Mouse (Mus musculus) layer of hippocampus, adult 18-20 months (tissue): ENCODE results near the gene Sdhc. TPM values are rescaled to one million over a fixed set of nuclear protein-coding genes. Genes with fewer than 3 reads are reported as not detected.
"Not testable (repeated sequence)": the region's sequence is repeated elsewhere in the genome, so short reads cannot be mapped to it uniquely, and the experiment has no call there.

Experiments
- DNase-seq, 2 experiments: peaks; one replicate each; pipeline ENCODE4 v3.0.0; 2022; ENCODE audit warnings: low spot score in 2 of 2
- microRNA-seq, 2 experiments: library from miRNA; unstranded; fragments of <30 nt; microRNA quantifications; one replicate each; pipeline ENCODE4 v1.2.0; 2021
- total RNA-seq, 2 experiments: library from RNA; stranded (reverse); gene quantifications; 2 replicates each; pipeline ENCODE4 v1.2.3; 2021

Sdhc gene
- total RNA-seq, 2 experiments from 2014 or later: 181 to 187 TPM

DNA sequence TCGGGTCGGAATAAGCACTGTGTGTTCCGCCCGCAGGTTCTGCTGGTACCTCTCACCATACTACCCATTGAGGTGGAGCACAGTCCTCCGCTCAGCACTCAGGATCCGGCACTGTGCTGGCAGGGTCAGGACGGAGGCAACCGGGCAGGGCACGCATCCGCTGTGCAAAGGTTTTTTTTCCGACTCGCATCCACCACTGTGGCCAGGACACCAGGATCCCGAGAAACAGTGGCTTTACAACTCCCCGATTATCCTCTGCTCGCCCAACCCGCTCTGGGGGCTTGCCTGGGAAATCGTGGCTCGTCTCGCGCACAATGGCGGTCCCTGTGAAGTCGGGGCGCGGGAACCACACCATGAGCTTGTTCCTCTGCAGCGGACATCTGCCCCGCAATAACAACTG, 64.7 kb downstream of the Sdhc start:
- no peak for DNase-seq

DNA sequence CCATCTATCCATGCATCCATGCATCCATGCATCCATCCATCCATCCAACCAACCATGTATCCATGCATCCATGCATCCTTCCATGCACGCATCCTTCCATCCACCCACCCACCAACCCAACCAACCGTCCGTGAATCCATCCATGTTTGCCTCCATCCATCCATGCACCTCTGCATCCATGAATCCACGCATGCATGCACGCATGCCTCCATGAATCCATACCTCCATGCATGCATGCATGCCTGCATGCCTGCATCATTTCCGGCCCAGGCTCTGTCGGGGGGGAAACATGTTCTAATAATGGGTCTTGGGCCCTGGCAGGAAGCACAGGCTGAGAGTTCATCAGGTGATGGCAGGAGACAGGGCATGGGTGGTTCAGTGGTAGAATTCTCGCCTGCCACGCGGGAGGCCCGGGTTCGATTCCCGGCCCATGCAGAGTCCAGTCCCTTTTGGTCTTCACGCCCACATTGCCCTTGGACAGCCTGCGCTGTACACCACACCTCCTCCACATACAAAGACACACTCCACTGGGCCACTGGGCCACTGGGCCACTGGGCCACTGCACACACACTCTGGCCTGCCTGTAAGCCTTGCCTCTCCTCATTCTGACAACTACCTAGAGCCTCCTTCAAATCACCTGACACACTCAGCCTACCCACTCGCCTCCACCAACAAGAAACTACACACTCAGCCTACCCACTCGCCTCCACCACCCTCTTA, 68.7 kb downstream of the Sdhc start:
- DNase-seq: not testable (repeated sequence)

DNA sequence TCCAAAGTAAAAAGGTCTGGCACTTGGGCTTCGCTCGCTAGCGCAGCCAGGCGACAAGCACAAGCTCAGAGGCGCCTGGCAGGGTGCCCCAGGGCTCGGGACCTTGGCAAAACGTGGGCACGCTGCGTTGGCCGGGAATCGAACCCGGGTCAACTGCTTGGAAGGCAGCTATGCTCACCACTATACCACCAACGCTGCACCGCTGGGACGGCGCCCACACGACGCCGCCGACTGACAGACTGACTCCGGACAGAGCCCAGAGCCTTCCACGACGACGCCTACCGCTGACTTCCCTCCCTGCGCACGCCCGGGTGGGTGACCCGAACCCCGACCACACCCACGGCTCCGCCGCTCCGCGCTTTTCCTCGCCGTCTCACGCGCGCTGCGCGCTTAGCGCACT, 70.6 kb downstream of the Sdhc start:
- DNase-seq: not testable (repeated sequence)

DNA sequence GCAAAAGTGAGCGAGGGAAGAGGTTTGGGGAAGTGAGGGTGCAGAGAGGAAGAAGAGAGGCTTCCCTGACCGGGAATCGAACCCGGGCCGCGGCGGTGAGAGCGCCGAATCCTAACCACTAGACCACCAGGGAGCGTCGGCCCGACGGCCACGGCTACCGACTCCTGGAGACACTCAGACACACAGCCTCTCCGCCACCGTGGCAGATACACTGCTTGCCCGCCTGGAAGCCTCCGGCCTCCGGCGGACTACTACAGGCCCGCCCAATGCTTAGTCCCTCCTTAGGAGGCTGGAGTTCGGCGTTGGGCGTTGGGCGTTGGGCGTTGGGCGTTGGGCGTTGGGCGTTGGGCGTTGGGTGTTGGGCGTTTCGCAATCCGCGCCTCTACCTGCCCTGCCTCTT, 71.1 kb downstream of the Sdhc start:
- not testable (repeated sequence) for DNase-seq

DNA sequence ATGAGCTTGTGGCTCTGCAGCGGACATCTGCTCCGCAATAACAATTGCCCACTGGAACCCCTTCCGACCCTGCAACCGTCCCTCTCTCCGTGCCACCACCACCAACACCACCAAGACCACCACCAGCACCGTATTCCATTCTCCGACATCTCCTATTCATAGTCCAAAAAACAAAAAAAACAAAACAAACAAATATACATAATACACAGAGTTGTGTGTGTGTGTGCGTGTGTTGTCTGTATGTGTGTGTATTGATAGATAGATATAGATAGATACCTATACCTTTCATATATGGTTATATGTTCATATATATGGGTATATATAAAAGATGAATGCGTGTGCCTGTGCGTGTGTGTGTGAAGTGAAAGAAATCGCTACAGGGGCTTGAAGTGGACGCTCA, 72.0 kb downstream of the Sdhc start:
- DNase-seq: not testable (repeated sequence)

DNA sequence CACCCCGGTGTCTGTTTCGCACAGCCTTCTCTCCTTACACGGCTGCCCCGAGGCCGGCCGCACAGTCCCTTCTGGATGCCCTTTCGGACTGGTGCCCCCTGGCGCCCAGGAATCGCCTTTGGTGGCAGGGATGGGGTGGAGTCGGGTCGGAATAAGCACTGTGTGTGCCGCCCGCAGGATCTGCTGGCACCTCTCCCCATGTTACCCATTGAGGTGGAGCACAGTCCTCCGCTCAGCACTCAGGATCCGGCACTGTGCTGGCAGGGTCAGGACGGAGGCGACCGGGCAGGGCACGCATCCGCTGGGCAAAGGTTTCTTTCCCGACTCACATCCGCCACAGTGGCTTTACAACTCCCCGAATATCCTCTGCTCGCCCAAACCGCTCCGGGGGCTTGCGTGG, 72.4 kb downstream of the Sdhc start:
- not testable (repeated sequence) for DNase-seq

DNA sequence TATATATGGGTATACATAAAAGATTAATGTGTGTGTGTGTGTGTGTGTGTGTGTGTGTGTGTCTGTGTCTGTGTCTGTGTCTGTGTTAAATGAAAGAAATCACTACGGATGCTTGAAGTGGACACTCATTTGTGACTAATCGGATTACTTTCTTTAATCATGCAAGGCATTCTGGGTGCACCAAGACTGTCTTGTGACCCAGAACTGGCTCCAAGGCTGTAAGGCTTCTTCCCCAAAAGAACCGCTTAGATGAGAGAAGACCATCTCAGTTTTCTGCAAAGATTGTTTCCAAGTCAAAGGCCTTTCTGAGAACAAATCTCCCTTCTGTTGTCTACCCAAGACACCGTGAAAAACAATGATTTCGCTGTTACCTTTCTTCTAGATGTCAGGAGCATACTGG, 73.2 kb downstream of the Sdhc start:
- not testable (repeated sequence) for DNase-seq

Small RNA genes within 50 kb of the gene (microRNA-seq; reads per million reads assigned to microRNA genes)
- gene Gm27844: 0 reads per million in 2 experiments

Other genes starting within 250 kb of the Sdhc start
- gene Fcrlb, start 237.7 kb downstream of the Sdhc start, total RNA-seq: under 1 TPM; 0.25 to 0.33 TPM
- not detected for gene Fcrla, start 223.0 kb downstream of the Sdhc start, total RNA-seq
- 1 to 10 TPM; 4.0 to 4.4 TPM for gene Fcgr2b, start 174.1 kb downstream of the Sdhc start, total RNA-seq
- under 1 TPM in 1 of 2 experiments, not detected in 1; 0.25 TPM for gene Fcgr4, start 131.7 kb downstream of the Sdhc start, total RNA-seq
- 10 to 100 TPM in 1 of 2 experiments, 1 to 10 TPM in 1; 9.9 to 12.5 TPM for gene Fcgr3, start 85.7 kb downstream of the Sdhc start, total RNA-seq
- 1 to 10 TPM; 1.5 to 2.0 TPM for gene Cfap126, start 36.7 kb downstream of the Sdhc start, total RNA-seq
- not detected for gene Mpz, start 108 bp upstream of the Sdhc start, total RNA-seq
- 10 to 100 TPM; 47.5 to 47.7 TPM for gene Pcp4l1, start 45.7 kb upstream of the Sdhc start, total RNA-seq
- under 1 TPM in 1 of 2 experiments, not detected in 1; 0.17 TPM for gene Nr1i3, start 63.4 kb upstream of the Sdhc start, total RNA-seq
- 10 to 100 TPM; 71.6 to 77.6 TPM for gene Tomm40l, start 71.9 kb upstream of the Sdhc start, total RNA-seq
- gene Apoa2, start 74.5 kb upstream of the Sdhc start, total RNA-seq: 1 to 10 TPM; 2.2 to 3.1 TPM
- 10 to 100 TPM; 16.3 to 20.8 TPM for gene Fcer1g, start 83.8 kb upstream of the Sdhc start, total RNA-seq
- gene Adamts4, start 99.8 kb upstream of the Sdhc start, total RNA-seq: 10 to 100 TPM; 10.9 to 11.9 TPM
- gene Ndufs2, start 100.8 kb upstream of the Sdhc start, total RNA-seq: 100 to 1,000 TPM; 270 to 277 TPM
- 10 to 100 TPM; 71.0 to 71.4 TPM for gene B4galt3, start 119.7 kb upstream of the Sdhc start, total RNA-seq
- 10 to 100 TPM; 23.2 to 25.3 TPM for gene Ppox, start 130.6 kb upstream of the Sdhc start, total RNA-seq
- gene Usp21, start 137.4 kb upstream of the Sdhc start, total RNA-seq: 10 to 100 TPM; 60.9 to 61.3 TPM
- gene Ufc1, start 144.4 kb upstream of the Sdhc start, total RNA-seq: 100 to 1,000 TPM in 1 of 2 experiments, 10 to 100 TPM in 1; 99.7 to 108 TPM
- 10 to 100 TPM; 40.1 to 40.5 TPM for gene Dedd, start 178.5 kb upstream of the Sdhc start, total RNA-seq
- gene Nit1, start 195.0 kb upstream of the Sdhc start, total RNA-seq: 10 to 100 TPM; 40.9 to 41.5 TPM
- 100 to 1,000 TPM; 177 to 190 TPM for gene Pfdn2, start 195.1 kb upstream of the Sdhc start, total RNA-seq
- 1 to 10 TPM; 6.0 to 6.1 TPM for gene Klhdc9, start 210.2 kb upstream of the Sdhc start, total RNA-seq
- 1 to 10 TPM; 6.3 to 6.7 TPM for gene Nectin4, start 219.5 kb upstream of the Sdhc start, total RNA-seq
- gene Arhgap30, start 238.4 kb upstream of the Sdhc start, total RNA-seq: 1 to 10 TPM; 1.9 TPM